Mouse (Mus musculus) embryonic facial prominence, embryonic 10.5 days (tissue): Measurements from ENCODE around the gene Ndn. TPM values are rescaled to one million over a fixed set of nuclear protein-coding genes. Genes with fewer than 3 reads are reported as not detected.
A peak's percentile ranks its signal among the peaks of the same experiment; 100 is the strongest.

ENCODE experiments used
- DNase-seq: peaks from one replicate; pipeline ENCODE4 v3.0.0-alpha.2; 2017; ENCODE audit warnings: low spot score
- H3K27ac ChIP-seq: fragments of 300-500 bp; sonication (generic); replicated peaks from 2 replicates; pipeline ENCODE4 v1.5.1; 2016; ENCODE audit warnings: mild to moderate bottlenecking
- H3K27me3 ChIP-seq: fragments of 300-500 bp; sonication (generic); replicated peaks from 2 replicates; pipeline ENCODE4 v1.6.1; 2016; ENCODE audit warnings: low read depth, mild to moderate bottlenecking; ENCODE audit not compliant: poor library complexity, severe bottlenecking
- H3K36me3 ChIP-seq: fragments of 300-500 bp; sonication (generic); replicated peaks from 2 replicates; pipeline ENCODE4 v1.6.1; 2016; ENCODE audit warnings: mild to moderate bottlenecking, moderate library complexity
- H3K4me1 ChIP-seq: fragments of 300-500 bp; sonication (generic); 2 replicates; pipeline ENCODE4 v1.6.1; 2016
- H3K4me3 ChIP-seq: fragments of 300-500 bp; sonication (generic); 2 replicates; pipeline ENCODE4 v1.5.1; 2016; ENCODE audit warnings: mild to moderate bottlenecking, moderate library complexity
- H3K9me3 ChIP-seq: fragments of 300-500 bp; sonication (generic); 2 replicates; pipeline ENCODE4 v1.6.1; 2016; ENCODE audit warnings: mild to moderate bottlenecking
- WGBS: fragments of 180-500 bp; shearing (Covaris S2); methylation state at CpG from one replicate; pipeline ENCODE4 v1.1.7; 2016; 5-methylcytosine and 5-hydroxymethylcytosine counted together
- polyA plus RNA-seq: library from polyadenylated mRNA; unstranded; fragments of >200 nt; fragmentation: Nextera tagmentation; extraction: Ambion mirVana; gene quantifications from 2 replicates; pipeline ENCODE4 v1.2.1, GENCODE M21; 2016

Gene Ndn
- polyA plus RNA-seq, 1 experiment from 2014 or later, result 128 TPM

DNA sequence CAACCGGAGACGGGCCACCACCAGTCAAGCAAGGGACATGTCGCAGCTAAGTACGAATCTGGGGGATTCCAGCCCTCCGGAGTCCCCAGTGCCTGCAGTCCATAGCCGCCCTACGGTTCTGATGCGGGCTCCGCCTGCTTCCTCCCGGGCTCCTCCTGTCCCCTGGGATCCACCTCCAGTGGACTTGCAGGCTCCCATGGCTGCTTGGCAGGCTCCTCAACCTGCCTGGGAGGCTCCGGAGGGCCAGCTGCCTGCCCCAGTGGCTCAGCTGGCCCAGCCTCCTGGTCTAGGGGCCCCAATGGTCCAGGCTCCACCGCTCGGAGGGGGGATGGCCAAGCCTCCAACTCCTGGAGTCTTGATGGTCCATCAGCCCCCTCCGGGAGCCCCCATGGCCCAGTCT, 30.9 kb downstream of the Ndn start:
- H3K36me3 ChIP-seq, result peaks cover 21% of the 10 kb centered on the region
- 36% methylated on average over 14 of the region's 14 CpGs for WGBS
- H3K9me3 ChIP-seq, result peaks cover 36% of the 10 kb centered on the region
- no peaks in the 10 kb centered on the region for H3K27me3 ChIP-seq
- no peak for DNase-seq
- H3K27ac ChIP-seq, result peak overlapping the region; percentile 74
- peak overlapping the region; percentile 65 for H3K4me3 ChIP-seq
- H3K4me1 ChIP-seq, result peaks cover 16% of the 10 kb centered on the region

DNA sequence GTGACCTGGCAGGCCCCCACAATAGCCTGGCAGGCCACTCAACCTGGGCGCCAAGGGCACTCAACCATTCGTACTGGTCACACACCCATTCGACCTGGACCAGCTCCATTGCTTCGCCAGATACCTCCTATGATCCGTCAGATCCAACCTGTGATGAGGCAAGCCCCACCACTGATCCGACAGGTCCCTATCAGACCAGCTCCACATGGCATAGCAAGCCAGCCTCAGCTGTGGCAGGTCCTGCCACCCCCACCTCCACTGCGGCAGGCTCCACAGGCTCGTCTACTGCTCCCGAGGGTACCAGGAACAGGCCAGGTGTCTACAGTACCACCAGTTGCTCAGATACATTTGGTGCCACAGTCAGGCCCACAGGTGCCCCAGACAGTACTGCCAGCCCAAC, 32.2 kb downstream of the Ndn start:
- H3K27me3 ChIP-seq, result no peaks in the 10 kb centered on the region
- no peak for DNase-seq
- H3K27ac ChIP-seq, result no peak overlapping the region
- peaks cover 36% of the 10 kb centered on the region for H3K9me3 ChIP-seq
- H3K4me1 ChIP-seq, result peaks cover 16% of the 10 kb centered on the region
- peak overlapping the region; percentile 65 for H3K4me3 ChIP-seq
- peaks cover 21% of the 10 kb centered on the region for H3K36me3 ChIP-seq
- WGBS, result 89% methylated on average over 9 of the region's 9 CpGs

DNA sequence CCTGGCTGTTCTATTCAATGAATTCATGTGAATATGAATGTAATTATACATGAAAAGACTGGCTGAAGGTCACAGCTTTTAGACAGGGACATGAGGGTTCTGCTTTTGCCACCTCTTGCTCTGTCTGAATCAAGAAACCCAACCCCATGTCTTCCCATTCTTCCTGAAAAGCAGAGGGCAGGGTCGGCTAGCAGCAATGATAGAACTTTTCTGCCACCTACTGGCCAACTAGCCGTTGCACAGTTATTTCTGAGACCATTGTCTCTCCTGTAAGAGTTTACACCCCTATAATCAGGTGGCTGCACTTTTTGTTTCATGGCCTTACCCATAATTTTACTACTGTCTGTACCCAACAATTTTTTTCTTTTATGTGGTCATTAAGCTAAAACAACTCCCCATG, 36.0 kb downstream of the Ndn start:
- H3K27me3 ChIP-seq, result no peaks in the 10 kb centered on the region
- peaks cover 21% of the 10 kb centered on the region for H3K36me3 ChIP-seq
- WGBS, result 14% methylated on average over 2 of the region's 2 CpGs
- no peak overlapping the region for H3K4me3 ChIP-seq
- H3K27ac ChIP-seq, result no peak overlapping the region
- peaks cover 14% of the 10 kb centered on the region for H3K4me1 ChIP-seq
- peaks cover 28% of the 10 kb centered on the region for H3K9me3 ChIP-seq
- peak; percentile 49 for DNase-seq

DNA sequence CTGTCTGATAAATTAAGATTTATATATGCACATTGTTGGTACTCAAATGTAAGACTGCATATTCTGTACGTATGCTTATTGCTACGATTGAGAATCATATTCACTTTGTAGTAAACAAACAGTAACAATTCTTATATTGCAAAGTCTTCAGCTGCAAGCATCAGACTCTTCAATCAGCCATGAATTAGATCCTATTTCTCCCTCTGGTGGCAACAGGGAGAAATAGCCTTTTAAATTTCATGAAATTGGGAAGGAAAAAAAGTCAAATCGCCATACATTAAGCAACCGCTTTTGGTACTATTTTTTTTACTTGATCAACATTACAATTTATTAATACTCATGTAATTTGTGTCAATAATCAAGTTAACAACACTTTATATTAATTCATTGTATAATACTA, 41.9 kb downstream of the Ndn start:
- H3K27ac ChIP-seq, result no peak overlapping the region
- 44% methylated on average over 4 of the region's 4 CpGs for WGBS

DNA sequence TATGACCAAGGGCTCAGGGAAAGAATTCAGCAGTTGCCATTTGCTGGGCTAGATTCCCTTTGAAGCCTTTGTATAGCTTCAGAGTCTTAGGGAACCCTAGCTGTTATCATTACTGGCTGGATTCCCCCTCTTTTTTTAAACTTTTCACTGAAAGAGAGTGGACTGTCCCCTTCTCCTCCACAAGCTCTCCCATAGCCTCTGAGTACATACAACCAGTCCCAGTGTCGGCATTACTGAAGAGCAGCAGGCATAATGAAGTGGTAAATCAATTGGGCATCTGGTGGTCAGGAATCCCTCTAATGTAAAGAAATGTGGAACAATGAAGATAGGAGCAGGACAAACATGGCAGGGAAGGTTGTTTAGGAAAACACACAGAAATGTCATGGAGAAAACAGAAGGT, 45.8 kb downstream of the Ndn start:
- Histone ChIP-seq H3K27me3 (no peaks in the 10 kb centered on the region), H3K27ac (no peak overlapping the region), H3K4me3 (no peak overlapping the region), H3K9me3 (no peaks in the 10 kb centered on the region), H3K4me1 (no peaks in the 10 kb centered on the region), H3K36me3 (no peaks in the 10 kb centered on the region)
- no peak for DNase-seq
- WGBS, result 63% methylated on average over 1 of the region's 1 CpGs

More for the DNA sequence above, 41.9 kb downstream of the Ndn start:
- no peak overlapping the region for H3K4me3 ChIP-seq
- H3K36me3 ChIP-seq, result no peaks in the 10 kb centered on the region
- no peaks in the 10 kb centered on the region for H3K27me3 ChIP-seq
- H3K4me1 ChIP-seq, result no peaks in the 10 kb centered on the region
- no peak for DNase-seq
- H3K9me3 ChIP-seq, result no peaks in the 10 kb centered on the region; the same call in 1 of the 2 replicates

Other genes starting within 250 kb of the Ndn start
- gene Magel2, start 30.4 kb downstream of the Ndn start, polyA plus RNA-seq, result 18.7 and 21.0 TPM in 2 replicates
- gene Mkrn3, start 73.6 kb downstream of the Ndn start, polyA plus RNA-seq, result 9.3 and 9.6 TPM in 2 replicates
- 76.8 and 82.8 TPM in 2 replicates for gene Peg12, start 117.9 kb downstream of the Ndn start, polyA plus RNA-seq